10 mouse cellular contexts compared by ENCODE assay signal in the genomic region with DNA sequence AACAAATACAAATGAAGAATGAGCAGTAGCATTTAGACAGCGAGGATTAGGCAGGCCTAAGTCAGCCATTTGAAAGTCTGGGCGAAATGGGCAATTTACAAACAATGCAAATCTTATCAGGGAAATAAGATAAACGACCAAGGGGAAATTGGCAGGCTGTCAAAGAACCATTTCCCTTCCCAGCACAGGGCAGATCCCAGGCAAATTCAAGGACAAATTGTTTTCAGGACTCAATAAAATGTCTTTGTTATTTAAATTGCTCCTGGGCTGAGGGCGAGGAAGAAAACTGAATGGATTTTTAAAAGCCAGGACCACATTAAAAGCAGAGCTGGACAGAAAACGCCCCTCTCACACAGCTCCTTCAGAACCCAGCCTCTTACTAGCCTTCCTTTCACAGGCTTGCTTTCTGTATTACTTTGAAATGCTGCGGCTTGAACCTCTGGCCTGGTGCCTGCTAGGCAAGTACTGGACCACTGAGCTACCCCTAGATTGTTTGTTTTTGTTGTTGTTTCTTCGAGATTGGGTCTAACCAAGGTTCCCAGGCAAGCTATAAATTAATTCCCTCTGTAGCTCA.
DNase-seq lines count a peak whose midpoint lies in the region; ATAC-seq and TF ChIP-seq lines count a peak whose summit lies in the region.
"Had no signal": no experiment of that assay in that cellular context is flagged by ENCODE, and none has a peak within 500 bp of the region (broad histone marks: within the 10 kb centered on the region; RNA-seq: fewer than 3 reads in every experiment).

No protein-coding gene starts in this region.

- H3K4me2 ChIP-seq in forebrain, postnatal 0 days (ENCODE audit: low read depth): no peak overlapping the region
- no peak overlapping the region for H3K4me2 ChIP-seq in lung, embryonic 14.5 days

- TF ChIP-seq EP300 in ES-Bruce4 (IDR thresholded peaks at IDR 0.05; ENCODE audit: insufficient read depth, low read depth, low read length): no peak

- peaks cover 5% of the 10 kb centered on the region for H3K4me1 ChIP-seq in ES-Bruce4 (ENCODE audit: control insufficient read depth, insufficient read depth, low read length)
- H3K4me1 ChIP-seq in forebrain, postnatal 0 days (ENCODE audit: insufficient read depth): no peaks in the 10 kb centered on the region; the same call in 1 of the 2 replicates
- H3K4me1 ChIP-seq in lung, embryonic 14.5 days (ENCODE audit: insufficient read depth): no peaks in the 10 kb centered on the region

- TF ChIP-seq POLR2A in ES-Bruce4 (IDR thresholded peaks at IDR 0.05; ENCODE audit: insufficient read depth, low read length): no peak

- peaks cover 5% of the 10 kb centered on the region for H3K9me3 ChIP-seq in ES-Bruce4 (replicated peaks; ENCODE audit: control insufficient read depth, insufficient read depth, low read length, poor library complexity, severe bottlenecking)
- H3K9me3 ChIP-seq in forebrain, postnatal 0 days (ENCODE audit: low read length): no peaks in the 10 kb centered on the region
- no peaks in the 10 kb centered on the region for H3K9me3 ChIP-seq in lung, embryonic 14.5 days (ENCODE audit: low read depth, low read length)

- H3K36me3 ChIP-seq in ES-Bruce4 (ENCODE audit: control insufficient read depth, insufficient read depth, low read length, poor library complexity, severe bottlenecking): no peaks in the 10 kb centered on the region
- H3K36me3 ChIP-seq in forebrain, postnatal 0 days (ENCODE audit: insufficient read depth): no peaks in the 10 kb centered on the region
- H3K36me3 ChIP-seq in lung, embryonic 14.5 days (ENCODE audit: insufficient read depth): no peaks in the 10 kb centered on the region

- H3K4me3 ChIP-seq in ES-Bruce4 (ENCODE audit: low read depth, low read length): no peak overlapping the region
- no peak overlapping the region for H3K4me3 ChIP-seq in forebrain, postnatal 0 days (ENCODE audit: low read depth, low read length)
- H3K4me3 ChIP-seq in lung, embryonic 14.5 days (ENCODE audit: low read depth, low read length): no peak overlapping the region

- peak; percentile 27 for DNase-seq in adrenal gland, postnatal 14 days
- no peak for DNase-seq in adrenal gland, postnatal 25 days
- DNase-seq in forebrain, postnatal 0 days: no peak
- DNase-seq in lung, embryonic 14.5 days: peak; percentile 79
- no peak for DNase-seq in adipocyte (ENCODE audit: low spot score)
- no peak for DNase-seq in cerebellum, adult 11-12 months
- DNase-seq in right cerebral cortex, postnatal 10 days (ENCODE audit: low spot score in 2 of 2): no peak
- DNase-seq: gastrocnemius, postnatal 36 days had no signal

- H3K9ac ChIP-seq in ES-Bruce4 (ENCODE audit: low read depth, poor library complexity, severe bottlenecking): no peak overlapping the region; the same call in 1 of the 2 replicates
- no peak overlapping the region for H3K9ac ChIP-seq in forebrain, postnatal 0 days
- H3K9ac ChIP-seq in lung, embryonic 14.5 days: no peak overlapping the region
- H3K9ac ChIP-seq: liver, embryonic 14.5 days had no signal

- peak overlapping the region; percentile 53 for H3K27ac ChIP-seq in ES-Bruce4 (ENCODE audit: insufficient read depth, low read length)
- no peak overlapping the region for H3K27ac ChIP-seq in forebrain, postnatal 0 days (ENCODE audit: low read depth, low read length)
- peak overlapping the region; percentile 4; the same call in 1 of the 2 replicates for H3K27ac ChIP-seq in lung, embryonic 14.5 days (ENCODE audit: low read depth)
- H3K27ac ChIP-seq: liver, embryonic 14.5 days had no signal

- WGBS in forebrain, postnatal 0 days: 14% methylated on average over 7 of the region's 7 CpGs
- 19% methylated on average over 7 of the region's 7 CpGs for WGBS in lung, embryonic 14.5 days

- no peaks in the 10 kb centered on the region for H3K27me3 ChIP-seq in ES-Bruce4 (ENCODE audit: control insufficient read depth, insufficient read depth, low read length, poor library complexity, severe bottlenecking)
- no peaks in the 10 kb centered on the region for H3K27me3 ChIP-seq in forebrain, postnatal 0 days (ENCODE audit: insufficient read depth, low read length)
- 0 out of 2 replicates have a peak, but pooled peaks cover 5% of the 10 kb centered on the region for H3K27me3 ChIP-seq in lung, embryonic 14.5 days (ENCODE audit: insufficient read depth, low read length)

- peak; percentile 14; the same call in 1 of the 2 replicates for ATAC-seq in forebrain, postnatal 0 days
- ATAC-seq in lung, embryonic 14.5 days (ENCODE audit: insufficient read depth): 0 out of 2 replicates have a peak, but pooled peaks have one; percentile 31

- no peak for TF ChIP-seq CTCF in ES-Bruce4 (IDR thresholded peaks at IDR 0.05; ENCODE audit: low read depth, low read length)
- no peak for TF ChIP-seq CTCF in forebrain, postnatal 0 days (IDR thresholded peaks at IDR 0.05; ENCODE audit: low read depth)
- no peak for TF ChIP-seq CTCF in lung, embryonic 14.5 days (IDR thresholded peaks at IDR 0.05; ENCODE audit: low read depth)

Comparison
In these comparisons a context has a peak if more than half of its experiments do, and no peak if none do; other contexts are left out.
1. DNase-seq: peak in adrenal gland, postnatal 14 days (single experiment) and lung, embryonic 14.5 days (single experiment); none in adrenal gland, postnatal 25 days (single experiment), forebrain, postnatal 0 days (single experiment), adipocyte (single experiment), cerebellum, adult 11-12 months (single experiment) and right cerebral cortex, postnatal 10 days (0 of 2).